Mouse (Mus musculus) 416B (cell line): ENCODE measurements around the gene Gjd3.

ENCODE experiments used
- DNase-seq: peaks from one replicate; pipeline ENCODE4 v3.0.0; 2011; ENCODE audit warnings: low read depth

The Gjd3 gene

DNA sequence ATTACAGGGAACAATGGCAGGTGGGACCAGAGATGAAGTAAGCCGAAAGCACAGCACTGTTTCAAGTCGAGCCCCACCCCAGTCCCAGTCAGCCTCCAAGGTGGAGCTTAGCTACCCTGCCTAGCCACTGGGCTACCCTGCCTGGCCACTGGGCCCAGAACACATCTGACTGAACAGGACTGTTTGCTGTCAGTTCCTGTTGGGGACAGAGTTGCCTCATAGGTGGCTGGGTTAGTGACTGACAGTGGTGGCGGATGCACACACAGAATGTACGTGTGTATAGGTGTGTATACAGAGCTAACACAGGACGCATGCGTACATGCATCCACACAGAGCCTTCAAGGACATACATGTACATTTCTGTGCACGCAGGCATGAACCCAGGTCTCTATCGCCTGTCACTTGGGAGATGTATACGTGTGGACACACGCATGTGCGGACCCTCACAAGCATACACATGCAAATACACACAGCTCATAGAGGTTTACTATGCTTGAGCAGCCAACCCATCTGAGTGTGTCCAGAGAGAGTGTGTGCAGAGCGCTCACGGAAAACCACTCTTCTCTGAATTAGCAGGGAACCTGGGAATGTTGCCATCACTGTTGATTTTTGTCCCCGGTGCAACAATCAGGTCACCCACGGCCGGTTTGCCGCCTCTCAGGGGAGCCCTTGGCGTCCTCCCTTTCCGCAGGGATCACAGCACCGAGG is 1.4 kb downstream of the Gjd3 start:
- DNase-seq: no peak

DNA sequence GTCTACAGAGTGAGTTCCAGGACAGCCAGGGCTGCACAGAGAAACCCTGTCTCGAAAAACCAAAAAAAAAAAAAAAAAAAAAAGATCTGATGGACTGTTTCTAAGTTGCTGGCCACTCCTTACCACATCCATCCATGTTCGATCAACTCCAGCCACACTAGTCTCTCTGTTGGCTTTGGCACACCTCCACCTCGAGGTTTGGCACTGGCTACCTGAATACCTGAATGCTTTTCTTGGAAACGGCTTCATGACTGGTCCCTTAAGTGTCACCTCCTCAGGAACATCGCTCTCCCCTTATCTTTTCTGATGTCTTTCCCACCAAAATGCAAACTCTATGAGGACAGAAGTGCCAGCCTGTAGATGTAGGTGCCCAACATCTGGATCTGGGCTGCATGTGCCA is 3.5 kb downstream of the Gjd3 start:
- no peak for DNase-seq

GRCm38 (mm10) chr11:98978526-98979148 is 4.2 kb downstream of the Gjd3 start:
- DNase-seq: no peak

DNA sequence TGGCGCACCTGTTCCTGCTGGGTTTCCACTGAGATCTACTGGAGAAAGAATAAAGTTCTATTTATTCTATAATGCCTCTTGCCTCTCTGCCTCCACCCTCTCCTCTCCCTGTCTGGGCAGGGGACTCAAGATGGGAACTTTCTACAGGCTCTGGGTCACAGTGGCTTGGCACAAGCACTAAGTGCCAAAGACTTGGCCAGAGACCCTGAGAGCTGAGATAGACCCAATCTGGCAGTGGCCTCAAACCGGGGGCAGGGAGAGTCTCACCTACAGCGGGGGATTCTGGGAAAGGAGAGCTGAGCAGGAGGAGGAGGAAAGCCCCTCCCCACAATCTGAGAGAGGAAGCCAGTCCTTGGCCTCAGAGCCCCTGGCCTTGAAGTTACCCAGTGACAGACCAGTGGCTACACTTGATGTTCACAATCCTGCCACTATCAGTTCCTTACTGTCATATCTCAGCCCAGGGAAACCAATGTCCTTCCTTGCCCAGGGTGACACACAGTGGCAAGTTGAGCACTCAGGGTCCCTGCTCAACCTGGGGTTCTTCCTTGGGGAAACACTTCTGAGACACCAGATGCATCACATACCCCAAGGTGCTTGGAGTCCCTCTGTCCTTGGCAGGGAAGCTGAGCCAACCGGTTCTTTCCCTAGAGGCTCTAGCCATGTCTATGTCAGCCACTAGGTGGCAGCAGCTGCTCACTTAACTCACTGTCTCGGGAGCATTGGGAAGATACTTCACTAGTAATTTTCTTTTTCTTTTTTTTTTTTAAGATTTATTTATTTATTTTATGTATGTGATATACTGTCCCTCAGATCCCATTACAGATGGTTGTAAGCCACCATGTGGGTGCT is 7.7 kb downstream of the Gjd3 start:
- peak; percentile 75 for DNase-seq

DNA sequence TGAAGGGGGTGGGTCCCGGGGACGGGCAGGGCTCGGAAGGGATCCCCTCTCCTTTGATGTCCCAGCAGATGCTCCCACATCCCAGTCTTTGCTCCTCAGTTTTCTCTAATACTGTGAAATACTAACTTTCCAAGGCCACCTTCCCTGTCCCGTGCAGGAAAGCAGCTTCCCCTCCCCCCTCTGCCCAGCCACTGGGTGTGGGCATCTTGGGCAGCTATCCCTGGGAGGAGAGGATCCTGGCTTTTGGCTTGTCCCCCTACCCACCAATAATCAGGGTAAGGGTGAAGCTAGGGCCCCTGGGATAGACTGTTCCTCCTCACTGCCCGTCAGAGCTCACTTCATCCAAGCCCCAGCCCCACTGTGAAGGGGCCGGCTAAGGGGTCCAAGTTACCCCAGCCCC is 8.6 kb downstream of the Gjd3 start:
- no peak for DNase-seq

DNA sequence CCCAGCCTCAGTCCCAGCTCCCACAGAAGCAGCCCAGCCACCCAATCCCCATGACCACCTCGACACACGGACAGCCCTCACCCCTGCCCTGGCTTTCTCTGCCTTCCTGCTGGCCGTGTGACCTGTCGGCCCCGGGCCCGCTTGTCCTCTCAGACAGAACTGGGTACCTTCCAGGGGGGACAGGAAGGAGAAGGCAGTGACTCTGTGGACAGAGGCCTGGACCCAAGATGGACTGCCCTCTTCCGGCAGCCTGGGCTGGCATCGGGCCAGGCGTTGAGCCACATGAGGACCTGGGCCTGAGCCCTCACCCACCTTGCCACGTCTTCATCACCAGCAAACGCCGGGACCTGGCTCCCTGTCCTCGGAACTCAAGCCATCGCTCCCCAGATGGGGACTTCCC is 9.2 kb downstream of the Gjd3 start:
- DNase-seq: no peak

- no peak for DNase-seq
These were observed 9.9 kb downstream of the Gjd3 start for GRCm38 (mm10) chr11:98972801-98973360.

GRCm38 (mm10) chr11:98972215-98972614 is 10.6 kb downstream of the Gjd3 start:
- peak; percentile 71 for DNase-seq

- no peak for DNase-seq
These were observed 11.3 kb downstream of the Gjd3 start for GRCm38 (mm10) chr11:98971316-98972031.

GRCm38 (mm10) chr11:98970191-98970925 is 12.5 kb downstream of the Gjd3 start:
- no peak for DNase-seq

GRCm38 (mm10) chr11:98969496-98969927 is 13.3 kb downstream of the Gjd3 start:
- no peak for DNase-seq

GRCm38 (mm10) chr11:98968716-98969495 is 13.9 kb downstream of the Gjd3 start:
- no peak for DNase-seq

DNA sequence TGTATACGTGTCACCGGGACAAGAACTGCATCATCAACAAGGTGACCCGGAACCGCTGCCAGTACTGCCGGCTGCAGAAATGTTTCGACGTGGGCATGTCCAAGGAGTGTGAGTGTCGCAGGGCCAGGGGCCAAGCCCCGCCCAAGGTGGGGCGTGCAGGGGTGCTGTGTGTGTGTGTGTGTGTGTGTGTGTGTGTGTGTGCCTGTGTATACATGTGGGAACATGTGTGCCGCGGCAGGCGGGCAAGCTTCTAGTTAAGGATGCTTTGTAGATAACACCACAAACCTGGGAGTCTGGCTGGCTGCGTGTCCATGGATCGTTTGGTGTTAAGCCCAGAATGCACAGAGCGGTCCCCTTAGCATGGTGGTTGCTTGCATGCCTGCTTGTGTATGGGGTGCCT is 14.7 kb downstream of the Gjd3 start:
- no peak for DNase-seq

DNA sequence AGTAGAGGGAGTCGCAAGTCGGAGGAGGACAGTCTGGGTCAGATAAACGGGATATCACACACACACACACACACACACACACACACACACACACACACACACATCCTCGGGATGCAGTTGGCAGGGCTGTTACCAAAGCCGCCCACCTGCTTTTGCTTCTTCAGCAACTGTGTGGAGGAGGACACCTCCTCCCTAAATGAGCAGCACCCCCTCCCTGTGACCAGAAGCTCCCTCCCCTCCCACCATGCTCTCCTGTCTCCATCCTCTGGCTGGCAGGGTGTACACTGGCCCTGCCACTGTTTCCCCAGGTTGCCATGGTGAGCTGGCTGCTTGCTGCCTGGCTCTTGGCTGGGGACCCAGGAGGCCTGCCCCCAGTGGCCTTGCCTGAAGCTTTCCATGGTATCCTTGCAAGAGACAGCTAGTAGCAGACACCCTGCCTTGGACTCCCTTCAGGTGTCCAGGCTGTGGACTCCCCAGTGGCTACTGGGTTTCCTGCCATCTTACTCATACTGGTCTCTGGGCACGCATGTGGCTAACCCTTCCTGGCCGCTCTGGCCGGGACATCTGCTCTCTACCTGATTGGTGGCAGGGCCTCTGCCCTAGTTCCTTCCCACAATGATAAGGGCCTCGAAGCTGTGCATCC is 16.2 kb downstream of the Gjd3 start:
- DNase-seq: peak; percentile 84

- DNase-seq: no peak
These were observed 17.3 kb downstream of the Gjd3 start for GRCm38 (mm10) chr11:98965416-98966077.

DNA sequence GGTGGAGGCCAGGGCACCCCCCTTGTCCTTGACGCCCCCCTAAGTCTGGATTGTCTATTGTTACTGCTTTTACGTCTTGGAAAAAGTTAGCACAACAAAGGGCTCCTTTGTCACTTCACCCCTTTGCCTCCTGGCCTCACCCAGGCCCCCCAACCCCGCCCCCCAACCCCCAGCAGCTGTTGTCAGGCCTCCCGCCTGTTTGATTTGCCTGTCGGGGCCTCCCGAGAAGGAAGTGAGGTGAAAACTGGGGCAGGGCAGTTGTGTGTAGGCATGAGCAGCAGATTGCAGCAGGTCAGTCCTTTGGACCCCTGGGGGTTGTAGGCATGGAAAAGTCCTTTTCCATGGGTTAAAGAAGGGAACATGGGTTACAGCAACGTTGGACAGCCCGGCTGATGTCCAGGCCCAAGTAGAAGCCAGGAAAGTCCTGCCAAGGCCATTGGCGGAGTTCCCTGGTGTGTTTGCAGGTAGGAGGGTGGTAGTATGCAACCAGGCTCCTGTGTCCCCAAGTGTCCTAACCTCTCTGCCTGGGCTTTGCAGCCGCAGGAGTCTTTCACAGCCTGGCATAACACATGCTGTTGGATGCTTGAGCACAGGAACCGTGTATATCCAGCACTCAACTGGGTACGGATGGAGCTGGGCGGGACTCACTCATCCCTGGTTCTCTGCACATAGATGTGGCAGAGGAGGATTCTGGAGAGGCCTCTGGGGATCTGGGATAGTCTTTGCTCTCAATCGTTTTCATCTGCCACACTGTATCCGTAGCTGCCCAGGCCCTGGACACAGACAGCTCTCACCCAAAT is 18.0 kb downstream of the Gjd3 start:
- DNase-seq: no peak

GRCm38 (mm10) chr11:98964201-98964615 is 18.6 kb downstream of the Gjd3 start:
- DNase-seq: no peak

DNA sequence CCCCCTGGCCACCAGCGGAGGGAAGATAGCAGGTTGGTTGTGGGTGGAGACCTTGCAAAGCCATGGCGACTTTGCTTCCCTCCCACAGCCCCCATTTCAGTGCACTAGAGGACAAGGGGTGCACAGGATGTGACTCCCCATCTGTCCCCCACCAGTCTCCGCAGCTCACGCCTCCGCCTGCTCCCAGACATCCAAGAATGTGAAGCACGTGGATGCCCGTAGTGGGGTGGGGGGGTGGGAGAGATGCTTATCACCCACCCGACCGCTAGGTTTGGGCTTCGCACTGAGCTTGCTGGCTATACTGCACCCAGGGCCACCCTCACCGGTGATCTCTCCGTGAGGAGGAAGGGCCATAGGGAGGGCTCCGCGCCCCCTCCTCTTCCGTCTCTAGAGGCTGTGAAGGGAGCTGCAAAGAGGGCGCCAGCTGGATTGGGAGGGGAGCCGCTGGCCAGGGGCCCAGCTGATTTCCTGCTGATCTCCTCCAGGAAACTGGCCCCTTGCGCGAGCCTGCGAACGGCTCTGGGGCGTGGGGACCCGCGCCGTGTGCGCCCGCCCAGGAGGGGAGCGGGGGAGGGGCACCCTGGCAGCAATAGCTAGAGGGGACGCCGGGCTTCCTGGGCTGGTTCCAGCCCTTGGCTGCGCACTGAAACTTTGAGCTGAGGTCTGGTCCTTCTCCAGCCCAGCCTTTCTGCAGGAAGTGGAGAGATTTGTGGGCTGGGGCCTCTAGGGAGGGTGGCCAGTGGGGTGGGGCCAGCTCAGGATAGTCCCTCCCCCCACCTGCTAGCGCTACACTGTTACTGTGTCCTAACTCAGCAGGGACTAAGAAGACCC is 19.4 kb downstream of the Gjd3 start:
- DNase-seq: peak; percentile 84
